Comparison of ENCODE assay signal across 8 mouse cellular contexts in genomic region chr9:105131253-105132001, GRCm38 (mm10). TPM values are rescaled to one million over a fixed set of nuclear protein-coding genes. Genes with fewer than 3 reads are reported as not detected.
DNase-seq lines count a peak whose midpoint lies in the region; ATAC-seq lines count a peak whose summit lies in the region.

Nudt16 (minus strand) TSS chr9:105131824.

- ATAC-seq in hindbrain, embryonic 11.5 days (ENCODE audit: low FRiP score), result peak; percentile 99

- peak within 1 kb of the TSS; percentile 72 for H3K4me3 ChIP-seq in hindbrain, embryonic 11.5 days (ENCODE audit: low read depth, low read length)

- no peaks in the 10 kb centered on the region for H3K4me1 ChIP-seq in hindbrain, embryonic 11.5 days (replicated peaks; ENCODE audit: control insufficient read depth, insufficient read depth, low read length)

- peak within 1 kb of the TSS; percentile 63 for H3K4me2 ChIP-seq in hindbrain, embryonic 11.5 days (replicated peaks; ENCODE audit: low read depth, low read length)

- WGBS in hindbrain, embryonic 11.5 days, result under 1% methylated on average over 58 of the region's 60 CpGs

- H3K36me3 ChIP-seq in hindbrain, embryonic 11.5 days (ENCODE audit: control insufficient read depth, insufficient read depth, low read length), result no peaks in the 10 kb centered on the region

- H3K27ac ChIP-seq in hindbrain, embryonic 11.5 days (ENCODE audit: low read depth, low read length), result peak within 1 kb of the TSS; percentile 89

- H3K27me3 ChIP-seq in hindbrain, embryonic 11.5 days (ENCODE audit: control insufficient read depth, insufficient read depth, low read length), result no peaks in the 10 kb centered on the region

- peak within 1 kb of the TSS; percentile 75 for H3K9ac ChIP-seq in hindbrain, embryonic 11.5 days (ENCODE audit: low read depth, low read length)

- peak; percentile 92 for DNase-seq in Muller cell, postnatal 12 days (ENCODE audit: inconsistent ontology term)
- DNase-seq in cerebellum, adult 9-11 months, result peak; percentile 94
- peak; percentile 86 to 91 for DNase-seq in frontal cortex, adult 2 months (ENCODE audit: extremely low spot score in 1 of 2, low spot score in 1 of 2)
- DNase-seq in hindbrain, embryonic 11.5 days (ENCODE audit: low spot score), result peak; percentile 92
- DNase-seq in layer of hippocampus, postnatal 10 days (ENCODE audit: low spot score in 2 of 2), result peak; percentile 83 to 87
- DNase-seq in lung, postnatal 10 days, result peak; percentile 96
- DNase-seq in ovary, postnatal 36 days (ENCODE audit: low spot score), result peak; percentile 83
- DNase-seq in thymus, postnatal 25 days, result peak; percentile 92

- H3K9me3 ChIP-seq in hindbrain, embryonic 11.5 days (ENCODE audit: control insufficient read depth, low read length), result no peaks in the 10 kb centered on the region

RNA-seq across cellular contexts. Expression of gene Nudt16, which starts in this region (rescaled TPM):
- polyA plus RNA-seq in frontal cortex, adult 2 months (2012; rRNA removed), result 19.4 and 23.1 TPM in 2 replicates
- polyA plus RNA-seq in hindbrain, embryonic 11.5 days (2014; fragmentation: Nextera tagmentation; extraction: Ambion mirVana), result 15.6 and 17.5 TPM in 2 replicates
- 10 to 100 TPM; 17.5 TPM for total RNA-seq in layer of hippocampus, postnatal 10 days (2021)

Comparison
In these comparisons a context has a peak if more than half of its experiments do, and no peak if none do; other contexts are left out.
1. Peak in every context shown above with its lines: DNase-seq, ATAC-seq, H3K4me3 ChIP-seq and H3K27ac ChIP-seq.